Mouse (Mus musculus) left cerebral cortex, adult 9 months (tissue): ENCODE results near the gene Gm36210.
"Not testable (repeated sequence)": the region's sequence is repeated elsewhere in the genome, so short reads cannot be mapped to it uniquely, and the experiment has no call there.

ENCODE experiments used
- DNase-seq, 2 experiments: peaks; one replicate each; pipeline ENCODE4 v3.0.0; 2022; ENCODE audit warnings: low spot score in 2 of 2

Gene Gm36210

DNA sequence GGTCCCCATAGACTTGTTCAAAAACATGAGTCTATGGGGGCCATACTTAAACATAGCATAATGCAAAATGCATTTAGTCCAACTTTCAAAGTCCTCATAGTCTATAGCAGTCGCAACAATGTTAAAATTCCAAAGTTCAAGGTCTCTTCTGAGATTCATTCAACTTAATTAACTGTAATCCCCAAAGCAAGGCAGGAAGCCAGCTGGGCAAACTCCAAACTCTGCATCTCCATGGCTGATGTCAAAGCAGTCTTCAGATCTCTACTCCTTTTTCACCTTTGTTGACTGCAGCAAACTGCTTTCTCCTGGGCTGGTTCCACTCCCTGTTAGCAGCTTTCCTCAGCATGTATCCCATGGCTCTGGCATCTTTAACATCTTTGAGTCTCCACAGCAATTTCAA, 27.3 kb downstream of the Gm36210 start:
- DNase-seq: not testable (repeated sequence)

DNA sequence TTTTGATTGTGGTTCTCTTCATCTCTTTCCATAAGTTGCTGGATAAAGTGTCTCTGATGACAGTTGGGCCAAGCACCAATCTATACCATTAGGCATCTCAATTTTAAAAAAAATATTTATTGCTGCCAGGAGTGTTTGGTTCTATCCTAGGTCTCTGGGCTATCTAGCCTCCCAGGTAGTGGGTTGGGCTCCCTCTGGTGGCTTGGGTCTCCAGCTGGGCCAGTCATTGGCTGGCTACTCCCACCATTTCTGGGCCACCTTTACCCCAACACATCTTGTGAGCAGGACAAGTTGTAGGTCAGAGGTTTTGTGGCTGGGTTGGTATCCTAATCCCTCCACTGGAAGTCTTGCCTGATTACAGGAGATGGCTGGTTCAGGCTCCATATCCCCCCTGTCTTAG, 28.1 kb downstream of the Gm36210 start:
- no peak for DNase-seq

DNA sequence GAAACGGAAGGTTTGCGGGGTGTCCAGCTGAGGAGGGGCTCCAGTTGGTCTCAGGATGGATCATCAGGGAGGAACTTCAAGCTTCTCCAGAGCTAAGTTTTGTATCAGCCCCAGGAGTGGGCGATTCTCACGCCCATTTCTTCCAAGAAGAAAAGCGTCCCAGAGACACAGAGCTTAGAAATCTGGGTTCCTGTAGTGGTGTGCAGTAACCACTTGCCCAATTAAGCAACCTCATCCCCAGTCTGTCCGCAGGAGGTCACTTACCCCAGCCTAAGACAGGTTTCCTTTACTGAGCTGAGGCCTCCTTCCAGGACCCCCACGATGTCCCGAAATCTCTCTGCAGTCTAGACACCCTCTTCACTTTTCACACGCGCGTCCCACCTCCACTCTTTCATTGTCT, 29.1 kb downstream of the Gm36210 start:
- no peak for DNase-seq

DNA sequence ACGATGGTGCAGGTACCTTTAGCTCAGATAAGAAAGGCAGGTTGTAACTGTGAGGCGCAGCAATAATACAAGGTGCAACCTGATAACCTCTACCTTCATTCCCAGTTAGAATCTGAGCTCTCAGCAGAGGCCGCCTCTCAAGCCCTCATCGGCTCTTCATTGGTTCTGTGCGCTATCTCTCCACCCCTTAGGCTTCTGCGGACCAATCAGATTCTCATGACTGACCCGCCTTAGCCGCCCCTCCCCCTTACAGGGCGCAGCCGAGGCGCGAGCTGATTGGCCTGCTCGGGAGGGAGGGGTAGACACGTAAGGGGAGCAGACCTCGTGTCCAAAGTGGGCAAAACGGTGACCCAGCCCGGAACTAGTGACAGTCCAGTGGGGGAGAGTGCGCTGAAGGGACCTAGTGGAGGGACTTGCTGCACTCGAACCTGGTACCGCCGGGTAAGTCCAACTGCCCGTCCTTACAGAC, 29.5 kb downstream of the Gm36210 start, which contains the start of gene Isoc2a:
Isoc2a (plus strand) TSS at position 401 of the 469 bp plus-strand sequence.
- DNase-seq: peak; percentile 82 to 91

DNA sequence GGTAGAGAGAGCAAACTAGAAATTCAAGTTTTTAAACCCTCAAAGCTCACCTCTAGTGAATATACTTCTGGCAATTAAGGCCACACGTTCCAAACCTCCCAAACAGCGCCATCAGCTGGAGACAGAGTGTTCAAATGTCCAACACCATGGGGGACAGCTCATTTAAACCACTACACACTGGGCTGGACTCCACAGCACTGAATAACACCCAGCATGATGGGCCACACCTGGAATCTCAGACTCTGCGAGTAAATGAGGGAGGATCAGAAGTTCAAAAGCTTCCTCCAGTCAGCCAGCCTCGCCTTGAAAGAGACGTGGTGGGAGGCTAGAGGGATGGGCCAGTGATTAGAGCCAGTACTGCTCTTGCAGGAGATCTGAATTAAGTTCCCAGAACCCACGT, 36.2 kb downstream of the Gm36210 start, which contains the start of gene Isoc2b:
Isoc2b (minus strand) TSS at position 126 of the 400 bp plus-strand sequence.
- no peak for DNase-seq

DNA sequence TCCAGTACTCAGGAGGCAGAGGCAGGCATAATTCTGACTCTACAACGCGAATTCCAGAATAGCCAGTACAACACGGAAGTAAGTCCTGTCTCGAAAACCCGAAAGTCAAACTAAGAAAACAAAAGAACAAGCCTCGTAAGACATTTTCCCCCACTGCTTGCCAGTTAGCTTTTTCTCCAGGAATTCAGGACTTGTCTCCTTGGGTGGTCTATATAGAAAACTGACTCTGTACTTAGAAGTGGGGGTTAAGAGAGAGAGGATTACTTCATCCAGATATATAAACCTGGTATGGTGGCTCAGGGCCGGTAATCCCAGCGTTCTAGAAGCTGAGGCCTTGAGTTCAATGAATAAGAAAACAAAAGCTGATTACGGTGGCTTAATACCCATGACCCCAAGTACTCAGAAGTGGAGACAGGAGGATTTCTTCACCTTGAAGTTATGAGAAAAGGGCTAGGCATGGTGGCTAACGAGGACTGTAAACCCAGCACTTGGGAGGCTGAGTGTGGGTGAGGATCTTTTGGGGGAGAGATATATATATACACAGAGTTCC, 39.6 kb downstream of the Gm36210 start:
- DNase-seq: no peak

DNA sequence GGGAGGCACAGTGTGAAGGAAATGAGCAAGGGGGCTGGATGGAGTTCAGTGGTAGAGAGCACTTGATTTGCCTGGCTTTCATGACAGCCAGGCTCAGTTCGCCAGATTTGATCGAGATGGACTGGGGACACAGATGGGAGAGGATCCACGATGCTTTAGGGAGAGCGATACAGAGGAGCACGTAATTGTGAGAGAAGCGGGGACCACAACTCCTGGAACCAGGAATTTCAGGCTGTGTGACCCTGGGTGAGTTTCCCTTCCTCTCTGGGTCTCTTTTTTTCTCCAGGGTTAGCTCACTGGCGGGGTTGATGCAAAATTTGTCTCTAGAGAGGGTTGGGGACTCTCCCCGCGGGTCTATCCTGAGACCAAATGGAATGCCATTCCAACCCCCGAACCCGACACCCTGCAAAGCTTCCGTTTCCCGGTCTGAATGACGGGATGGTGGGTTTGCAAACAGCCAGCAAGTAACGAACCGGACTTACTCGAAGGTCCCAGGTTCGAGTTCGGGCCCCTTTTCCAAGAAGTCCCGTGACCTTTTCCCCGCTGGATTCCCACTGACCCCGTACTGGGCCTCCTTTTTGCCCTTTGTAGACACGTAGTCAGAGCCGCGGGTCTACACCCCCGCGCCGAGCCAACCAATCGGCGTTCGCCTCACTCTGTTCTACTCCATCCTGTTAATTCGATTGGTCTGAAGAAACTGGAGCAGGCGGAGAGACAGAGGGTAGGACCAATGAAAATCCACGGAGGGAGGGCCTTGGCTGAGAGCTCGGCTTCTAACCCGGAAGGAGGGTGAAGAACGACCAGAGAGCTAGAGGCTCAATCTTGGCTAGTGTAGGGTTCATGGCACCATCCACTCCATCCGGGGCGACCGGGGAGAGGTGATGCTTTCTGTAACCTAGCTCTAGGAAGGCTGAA, 40.5 kb downstream of the Gm36210 start:
- peak; percentile 95 to 98 for DNase-seq

DNA sequence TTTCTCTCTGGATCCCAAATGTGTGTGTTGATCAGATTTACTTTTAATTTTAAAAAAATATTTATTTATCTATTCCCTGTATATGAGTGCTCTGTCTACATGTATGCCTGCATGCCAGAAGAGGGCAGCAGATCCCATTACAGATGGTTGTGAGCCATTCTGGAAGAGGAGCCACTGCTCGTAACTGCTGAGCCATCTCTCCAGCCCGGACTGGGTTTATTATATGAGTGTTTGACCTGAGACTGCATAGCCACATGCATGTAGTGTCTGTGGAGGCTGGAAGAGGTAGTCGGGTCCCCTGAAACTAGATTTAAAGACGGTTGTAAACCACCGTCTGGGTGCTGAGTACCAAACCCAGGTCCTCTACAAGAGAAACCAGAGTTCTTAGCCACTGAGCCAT, 41.2 kb downstream of the Gm36210 start:
- DNase-seq: peak in 1 of 2 experiments; percentile 34

DNA sequence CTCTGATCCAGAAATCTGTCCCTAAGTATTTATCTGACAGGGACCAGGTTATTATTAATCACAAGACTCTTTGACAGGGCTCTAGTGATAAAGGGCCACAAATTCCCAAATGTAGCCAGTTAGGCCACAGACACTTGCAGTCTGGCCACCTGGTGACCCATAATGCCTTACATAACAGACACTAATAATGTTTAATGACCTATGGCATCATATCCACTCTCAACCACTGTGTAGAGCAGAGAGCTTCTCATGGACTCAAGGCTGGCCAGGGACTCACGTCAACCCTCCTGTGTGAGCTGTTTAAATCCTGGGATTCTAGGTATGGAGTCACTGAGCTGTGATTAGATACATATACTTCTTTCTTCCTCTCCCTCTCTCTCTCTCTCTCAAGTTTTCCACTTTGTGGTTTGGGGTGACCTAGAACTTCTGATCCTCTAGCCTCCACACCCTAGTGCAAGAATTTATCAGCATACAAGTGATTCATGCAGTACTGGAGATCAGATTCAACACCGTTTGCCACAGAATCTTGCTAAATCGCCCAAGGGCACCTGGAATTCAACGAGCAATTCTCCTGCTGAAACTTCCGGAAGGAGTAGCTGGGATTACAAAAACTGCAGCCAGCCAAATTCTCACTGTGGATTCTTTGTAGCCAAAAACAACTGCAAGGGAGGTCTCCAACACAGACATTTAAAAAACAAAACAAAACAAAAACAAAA, 42.0 kb downstream of the Gm36210 start:
- DNase-seq: no peak

DNA sequence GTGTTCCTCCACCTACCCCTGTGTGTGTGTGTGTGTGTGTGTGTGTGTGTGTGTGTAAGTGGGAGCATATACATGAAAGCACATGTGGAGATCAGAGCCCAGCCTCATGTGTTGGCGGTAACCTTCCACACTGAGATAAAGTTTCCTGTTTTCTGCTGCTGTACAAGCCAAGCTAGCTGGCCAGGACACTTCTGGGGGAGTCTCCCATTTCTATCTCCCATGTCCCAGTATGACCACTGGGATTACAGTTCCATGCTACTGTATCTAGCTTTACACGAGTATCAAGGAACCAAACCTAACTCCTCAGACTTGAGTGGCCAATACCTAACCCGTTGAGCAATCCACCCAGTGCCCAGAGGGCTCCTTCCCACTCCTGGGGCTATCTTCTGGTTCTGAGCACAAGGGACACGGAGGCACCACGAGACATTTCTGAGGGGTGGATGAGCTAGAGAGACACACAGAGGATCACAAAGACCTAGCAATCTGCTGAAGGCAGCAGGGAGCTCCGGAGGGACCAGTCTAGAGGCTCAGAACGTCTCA, 42.7 kb downstream of the Gm36210 start:
- DNase-seq: no peak

DNA sequence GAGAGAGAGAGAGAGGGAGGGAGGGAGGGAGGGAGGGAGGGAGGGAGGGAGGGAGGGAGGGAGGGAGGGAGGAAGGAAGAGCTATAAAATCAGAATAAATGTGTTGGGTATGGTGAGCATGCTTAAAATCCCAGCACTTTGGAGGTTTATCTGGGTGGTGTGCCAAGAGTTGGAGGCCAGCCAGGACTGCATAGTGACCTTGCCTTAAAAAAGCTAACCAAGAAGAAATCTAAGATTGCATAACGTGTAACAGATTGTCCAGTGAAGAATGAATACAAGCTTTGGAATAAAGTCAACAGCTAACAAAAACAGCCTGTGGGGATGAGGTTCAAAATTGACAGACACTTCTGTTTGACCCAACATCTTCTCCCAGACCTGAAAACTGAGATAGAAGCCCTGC, 43.3 kb downstream of the Gm36210 start:
- no peak for DNase-seq

DNA sequence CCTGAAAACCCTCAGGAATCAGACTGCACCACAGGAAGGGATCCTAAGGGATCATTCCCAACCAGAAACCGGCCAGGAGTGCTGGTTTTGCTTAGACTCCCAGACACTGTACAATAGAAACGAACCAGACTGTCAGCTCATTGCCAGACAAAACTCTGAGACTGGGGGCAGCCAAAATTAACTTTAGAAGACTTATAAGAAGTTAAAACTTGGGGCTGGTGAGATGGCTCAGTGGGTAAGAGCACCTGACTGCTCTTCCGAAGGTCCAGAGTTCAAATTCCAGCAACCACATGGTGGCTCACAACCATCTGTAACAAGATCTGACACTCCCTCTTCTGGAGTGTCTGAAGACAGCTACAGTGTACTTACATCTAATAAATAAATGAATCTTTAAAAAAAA, 45.4 kb downstream of the Gm36210 start:
- not testable (repeated sequence) for DNase-seq

DNA sequence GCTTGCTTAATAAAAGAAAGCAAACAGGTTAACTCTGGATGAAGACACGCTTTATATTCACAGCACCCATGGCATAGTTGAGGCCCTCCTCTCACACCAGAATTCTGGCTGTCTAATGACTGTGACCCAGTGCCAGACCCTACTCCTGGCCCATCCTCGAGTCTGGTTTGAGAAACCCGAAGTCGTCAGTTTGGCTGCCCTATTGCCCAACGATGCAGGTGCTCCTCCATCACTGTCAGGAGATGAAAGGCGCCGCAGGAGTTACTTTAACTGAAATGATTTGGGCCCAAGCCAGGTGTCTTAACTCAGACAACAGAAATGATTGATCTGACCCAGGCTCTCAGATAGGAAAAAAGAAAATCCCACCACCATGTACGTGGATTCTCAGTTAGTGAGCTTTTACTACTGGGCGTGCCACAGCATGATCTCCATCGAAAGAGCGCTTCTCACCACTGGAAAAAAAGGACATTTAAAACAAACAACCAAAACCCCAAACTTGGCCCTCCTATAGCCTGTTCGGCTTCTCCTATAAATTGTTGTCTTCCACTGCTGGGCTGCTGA, 46.8 kb downstream of the Gm36210 start:
- DNase-seq: no peak

DNA sequence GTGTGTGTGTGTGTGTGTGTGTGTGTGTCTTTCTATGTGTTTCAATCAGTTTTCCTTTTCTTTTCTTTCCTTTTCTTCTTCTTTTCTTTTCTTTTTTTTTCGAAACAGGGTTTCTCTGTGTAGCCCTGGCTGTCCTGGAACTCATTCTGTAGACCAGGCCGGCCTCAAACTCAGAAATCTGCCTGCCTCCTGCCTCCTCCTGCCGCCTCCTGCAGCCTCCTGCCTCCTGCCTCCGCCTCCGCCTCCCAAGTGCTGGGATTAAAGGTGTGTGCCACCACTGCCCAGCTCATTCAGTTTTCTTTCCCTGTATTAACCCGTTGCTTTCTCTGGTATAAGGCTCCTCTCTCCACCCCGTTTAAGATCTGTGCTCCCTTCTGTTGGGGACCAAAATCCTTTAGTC, 49.0 kb downstream of the Gm36210 start:
- DNase-seq: no peak

DNA sequence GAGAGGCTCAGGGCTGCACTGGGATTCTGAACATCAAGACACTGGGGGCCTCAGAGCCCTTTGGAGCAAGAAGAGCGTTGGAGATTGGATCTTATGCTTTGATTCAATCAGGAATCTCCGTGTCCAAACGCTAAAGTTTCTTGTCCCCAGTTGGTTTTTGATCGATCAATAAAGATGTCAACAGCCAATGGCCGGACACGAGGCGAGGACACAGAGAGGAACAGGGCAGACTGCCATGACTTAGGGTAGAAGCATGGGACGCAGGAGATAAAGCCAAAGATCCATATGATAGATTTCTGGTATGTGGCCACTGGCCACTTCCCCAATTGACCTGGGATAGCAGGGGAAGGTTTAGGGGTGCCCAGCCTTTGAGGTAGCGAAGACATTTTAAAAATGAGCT, 49.8 kb downstream of the Gm36210 start:
- DNase-seq: no peak

DNA sequence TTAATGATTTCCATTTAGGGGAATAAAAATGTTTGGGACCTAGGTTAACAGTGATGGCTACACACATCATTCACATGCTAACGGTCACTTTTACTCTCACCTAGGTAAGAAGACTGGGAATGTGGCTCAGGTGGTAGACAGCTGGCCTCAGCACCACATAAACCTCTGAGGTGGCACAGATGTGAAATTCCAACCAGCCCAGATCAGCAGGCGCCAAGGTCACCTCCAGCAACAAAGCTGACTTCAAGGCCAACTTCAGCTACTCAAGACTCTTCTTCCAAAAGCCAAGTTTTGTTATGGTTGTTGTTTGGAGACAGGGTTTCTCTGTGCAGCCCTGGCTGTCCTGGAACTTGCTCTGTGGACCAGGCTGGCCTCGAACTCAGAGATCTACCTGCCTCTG, 52.7 kb downstream of the Gm36210 start:
- DNase-seq: no peak

DNA sequence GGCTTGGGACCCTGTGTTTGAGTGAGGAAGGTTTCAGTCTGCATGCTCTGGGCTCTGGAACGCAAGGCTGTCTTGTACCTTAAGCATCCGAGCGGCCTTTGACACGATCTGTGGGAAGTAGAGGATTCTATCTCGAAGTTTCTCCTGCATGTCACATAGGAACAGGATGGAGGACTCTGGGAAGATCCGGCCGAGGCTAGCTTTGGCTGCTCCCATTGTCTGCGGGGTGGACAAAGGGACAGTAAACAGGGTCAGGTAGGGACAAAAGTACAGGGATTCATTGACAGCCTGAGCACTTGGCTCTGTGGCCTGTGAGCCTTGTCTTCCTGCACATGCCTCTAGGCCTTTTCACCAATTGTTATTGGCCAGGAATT, 55.0 kb downstream of the Gm36210 start:
- DNase-seq: no peak

DNA sequence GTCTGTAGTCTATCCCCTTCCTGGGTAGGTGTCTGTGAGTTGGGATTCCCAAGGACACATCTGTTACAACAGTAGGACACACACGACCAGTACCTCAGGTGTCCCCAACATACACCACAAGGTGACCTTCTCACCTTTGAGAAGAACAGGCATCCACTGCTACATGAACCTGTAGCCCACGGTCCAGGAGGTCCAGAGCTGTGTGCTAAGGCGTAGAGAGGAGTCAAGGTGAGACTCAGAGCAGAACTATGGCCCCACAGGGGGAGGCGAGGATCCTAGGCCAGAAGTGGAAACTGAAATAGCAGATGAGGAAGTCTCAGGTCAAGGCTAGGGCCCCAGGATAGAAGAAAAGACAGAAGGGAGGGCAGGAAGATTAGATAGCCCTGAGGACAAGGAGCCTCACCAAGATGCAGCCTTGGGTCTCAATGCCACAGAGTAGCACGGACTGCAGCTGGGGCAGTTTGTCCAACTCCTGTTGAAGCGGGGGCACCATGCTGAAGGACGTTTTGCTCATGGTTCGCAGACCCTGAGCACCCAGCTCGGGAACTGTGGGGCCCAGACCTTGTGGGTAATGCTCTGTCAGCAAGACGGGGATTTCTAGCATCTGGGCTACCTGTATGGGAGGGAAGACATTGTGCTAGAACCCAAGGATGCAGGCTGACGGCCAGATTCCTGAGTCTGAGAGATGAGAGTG, 55.5 kb downstream of the Gm36210 start:
- DNase-seq: no peak

DNA sequence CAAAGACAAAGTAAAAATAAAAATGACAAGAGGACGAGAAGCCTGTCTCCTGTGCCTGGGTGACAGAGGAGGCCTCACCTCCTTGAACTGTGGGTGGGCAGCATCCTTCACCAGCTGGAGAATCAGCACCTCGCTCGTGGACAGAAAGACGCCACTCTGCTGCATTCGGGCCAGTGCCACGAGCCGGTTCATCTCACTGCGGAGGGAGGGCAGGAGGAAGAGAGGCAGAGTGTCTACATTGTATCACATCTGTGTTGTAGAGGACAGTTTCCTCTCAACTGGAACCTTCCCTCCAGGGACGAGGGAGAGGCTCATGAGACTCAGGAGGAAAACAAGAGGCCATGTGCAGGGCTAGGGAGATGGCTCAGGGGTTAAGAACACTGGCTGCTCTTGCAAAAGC, 56.9 kb downstream of the Gm36210 start:
- DNase-seq: no peak
